Mouse (Mus musculus) heart, postnatal 4 days (tissue): Measurements from ENCODE around the gene Exosc3. TPM values are rescaled to one million over a fixed set of nuclear protein-coding genes. Genes with fewer than 3 reads are reported as not detected.
"Not testable (repeated sequence)": the region's sequence is repeated elsewhere in the genome, so short reads cannot be mapped to it uniquely, and the experiment has no call there.

Experiments
- DNase-seq: peaks from one replicate; pipeline ENCODE4 v3.0.0; 2021
- total RNA-seq, 2 experiments: library from RNA; stranded (reverse); gene quantifications; 2 replicates each; pipeline ENCODE4 v1.2.3; 2021

Exosc3 gene
- total RNA-seq: 10 to 100 TPM; 11.0 to 17.7 TPM

DNA sequence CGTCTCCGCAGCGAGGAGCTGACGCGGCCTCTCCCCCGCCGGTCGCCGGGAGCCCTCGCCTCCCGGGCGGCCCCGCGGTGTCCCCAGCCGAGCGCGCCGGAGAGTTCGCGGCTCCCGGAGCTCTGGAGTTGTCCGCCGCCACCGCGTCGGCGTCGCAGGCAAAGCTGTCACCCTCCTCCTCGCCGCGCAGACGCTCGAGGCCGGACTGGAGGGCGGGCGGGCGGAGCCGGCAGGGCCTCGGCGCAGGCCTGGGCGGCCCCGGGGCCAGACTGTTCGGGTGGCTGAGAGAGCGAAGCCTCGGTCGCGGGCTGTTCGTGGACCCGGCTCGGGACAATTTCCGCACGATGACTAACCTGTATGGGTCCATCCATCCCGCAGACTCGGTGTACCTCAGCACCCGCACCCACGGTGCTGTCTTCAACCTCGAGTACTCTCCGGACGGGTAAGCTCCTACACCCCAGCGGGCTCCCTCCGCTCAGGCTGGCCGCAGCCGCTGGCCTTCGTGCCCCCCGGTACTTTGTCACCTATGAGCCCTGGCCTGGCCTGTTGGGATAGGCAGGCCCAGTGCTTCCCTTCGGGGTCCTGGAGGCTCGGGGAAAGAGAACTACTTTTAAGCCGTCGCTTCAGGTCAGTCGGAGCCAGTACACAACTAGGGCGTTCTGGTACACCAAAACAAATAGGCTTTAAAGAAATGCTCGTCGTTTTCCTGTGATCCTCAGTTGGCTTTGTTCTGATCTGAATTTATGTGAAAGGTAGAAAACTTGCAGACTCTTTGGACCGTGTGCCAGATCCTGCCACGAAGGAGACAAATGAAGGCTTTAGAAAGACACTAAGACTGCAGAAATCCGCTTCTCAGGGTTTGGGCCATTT, at the start of gene Exosc3:
Exosc3 (minus strand) TSS at position 447 of the 870 bp plus-strand sequence.
- DNase-seq: peak; percentile 55

DNA sequence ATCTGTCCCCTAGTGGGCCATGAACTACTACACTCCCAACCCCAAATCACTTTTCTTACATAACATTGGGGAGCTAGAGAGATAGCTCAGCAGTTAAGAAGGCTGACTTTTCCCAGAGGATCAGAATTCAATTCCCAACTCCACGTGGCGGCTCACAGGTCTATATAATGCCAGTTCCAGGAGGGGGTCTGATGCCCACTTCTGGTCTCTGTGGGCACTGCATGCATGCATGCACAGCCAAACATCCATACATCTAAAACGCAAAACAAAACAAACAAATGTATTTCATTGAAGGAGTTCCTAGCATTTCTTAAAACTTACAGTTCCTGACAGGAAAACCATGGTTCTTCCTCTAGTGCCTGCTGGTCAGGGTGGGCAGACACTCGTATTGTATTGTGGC, 49.6 kb upstream of the Exosc3 start:
- DNase-seq: no peak

DNA sequence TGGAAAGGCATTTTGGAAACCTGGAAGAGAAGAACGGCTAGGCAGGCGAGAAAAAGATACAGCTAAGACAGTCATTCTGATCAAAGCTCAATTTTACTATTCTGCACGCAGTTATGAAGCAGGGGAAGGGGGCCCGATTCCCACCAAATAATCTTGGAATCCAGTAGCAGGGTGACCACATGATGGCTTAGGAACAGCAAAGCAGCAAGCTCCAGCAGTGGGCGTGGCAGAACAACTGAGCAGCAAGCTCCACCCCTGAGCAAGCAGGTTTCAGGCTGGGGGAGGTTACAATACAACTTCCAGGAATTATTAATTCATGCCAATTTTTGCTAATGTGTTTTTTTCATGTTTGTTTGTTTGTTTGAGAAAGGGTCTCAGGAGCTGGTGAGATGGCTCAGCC, 44.8 kb upstream of the Exosc3 start:
- DNase-seq: not testable (repeated sequence)

- not testable (repeated sequence) for DNase-seq
These were observed 39.6 kb upstream of the Exosc3 start for GRCm38 (mm10) chr4:45382133-45382532.

DNA sequence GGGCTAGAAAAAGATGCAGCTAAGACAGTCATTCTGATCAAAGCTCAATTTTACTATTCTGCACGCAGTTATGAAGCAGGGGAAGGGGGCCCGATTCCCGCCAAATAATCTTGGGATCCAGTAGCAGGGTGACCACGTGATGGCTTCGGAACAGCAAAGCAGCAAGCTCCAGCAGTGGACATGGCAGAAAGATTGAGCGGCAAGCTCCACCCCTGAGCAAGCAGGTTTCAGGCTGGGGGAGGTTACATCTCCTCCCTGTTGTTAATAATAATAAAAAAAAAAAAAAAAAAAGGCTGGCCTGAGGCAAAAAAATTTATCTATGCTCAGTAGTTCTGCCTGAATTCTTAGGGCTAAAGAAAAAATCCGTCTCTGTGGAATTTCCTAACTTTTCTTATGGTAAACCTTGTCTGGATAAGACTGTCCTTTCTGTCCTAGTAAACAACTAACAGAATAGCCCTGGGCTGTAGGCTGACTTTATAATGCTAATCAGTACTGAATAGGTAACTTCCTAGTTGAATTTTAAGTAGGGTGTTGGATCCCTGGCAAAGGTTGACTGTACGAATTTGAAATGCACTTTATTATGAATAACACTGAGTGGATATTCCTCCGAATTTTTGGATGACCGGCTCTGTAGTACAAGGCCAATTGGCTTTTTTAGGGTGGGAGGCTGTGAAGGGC, 38.5 kb upstream of the Exosc3 start:
- not testable (repeated sequence) for DNase-seq

DNA sequence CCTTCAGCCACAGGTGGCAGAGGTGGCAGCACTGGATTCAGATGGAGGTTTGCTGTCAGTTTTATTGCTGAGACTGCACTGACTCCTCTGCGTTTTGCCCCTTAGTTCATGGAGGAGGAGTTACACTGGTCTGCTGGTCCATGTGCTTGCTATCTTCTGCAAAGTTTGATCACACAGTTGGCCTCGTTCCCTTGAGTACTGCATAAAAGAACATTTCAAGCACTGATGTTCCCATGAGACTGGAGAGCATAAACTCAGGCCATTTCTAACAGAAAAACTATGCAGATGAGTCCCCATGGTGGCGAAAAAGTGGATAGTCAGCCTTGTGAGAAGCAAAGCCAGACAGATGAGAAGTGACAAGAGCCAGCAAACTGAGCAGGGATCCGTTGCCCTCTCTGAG, 34.0 kb upstream of the Exosc3 start:
- DNase-seq: no peak

DNA sequence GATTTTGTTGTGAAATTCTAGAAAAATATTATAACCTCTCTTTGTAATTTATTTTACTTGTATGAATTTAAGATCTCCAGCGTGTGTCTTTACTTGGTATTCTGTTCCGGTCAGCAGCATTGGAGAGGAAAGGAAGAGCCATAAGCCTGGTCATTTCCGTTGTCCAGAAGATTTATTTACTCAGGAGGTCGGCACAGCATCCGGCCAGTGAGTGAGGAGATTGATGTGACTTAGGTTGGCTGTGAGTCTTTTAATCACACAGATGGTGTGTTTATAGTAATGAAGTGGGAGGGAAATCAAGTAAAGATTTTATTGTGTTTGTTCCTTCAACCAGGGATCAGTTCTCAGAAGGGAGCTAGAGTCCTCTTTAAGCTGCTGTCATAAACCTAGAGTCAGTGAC, 32.3 kb upstream of the Exosc3 start:
- DNase-seq: no peak

DNA sequence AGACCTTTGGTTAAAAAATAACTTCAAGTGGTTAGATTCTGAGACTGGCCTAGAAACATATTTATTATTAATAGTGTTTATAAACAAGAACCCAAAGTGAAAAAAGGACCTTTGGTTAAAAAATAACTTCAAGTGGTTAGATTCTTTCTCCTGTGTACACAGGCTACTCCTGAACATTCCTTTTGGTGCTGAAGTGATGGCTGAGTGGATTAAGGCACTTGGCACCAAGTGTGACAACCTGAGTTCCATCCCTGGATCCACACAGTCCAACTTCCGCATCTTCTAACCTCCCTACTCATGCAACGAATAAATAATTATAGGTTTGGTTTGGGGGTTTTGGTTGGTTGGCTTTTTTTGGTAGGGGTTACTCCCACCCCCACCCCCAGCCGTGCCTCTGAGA, 28.7 kb upstream of the Exosc3 start:
- DNase-seq: no peak

DNA sequence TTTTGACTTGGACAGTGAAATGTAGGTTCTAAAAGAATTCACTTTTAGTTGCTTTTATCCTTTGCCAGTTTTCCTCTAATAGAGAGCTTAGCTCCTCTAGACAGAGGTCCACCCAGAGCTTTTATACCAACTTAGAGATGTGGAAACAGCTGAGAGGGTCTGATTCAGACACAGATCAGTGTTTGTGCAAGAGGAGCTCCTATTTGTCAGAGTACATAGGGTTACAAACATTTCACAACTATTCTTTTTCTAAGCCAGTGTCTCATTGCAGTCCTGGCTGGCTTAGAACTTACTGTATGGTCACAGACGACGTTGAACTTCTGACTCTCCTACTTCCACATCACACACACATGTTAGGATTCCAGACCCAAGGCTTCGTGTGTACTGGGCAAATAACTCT, 14.1 kb upstream of the Exosc3 start:
- DNase-seq: no peak

DNA sequence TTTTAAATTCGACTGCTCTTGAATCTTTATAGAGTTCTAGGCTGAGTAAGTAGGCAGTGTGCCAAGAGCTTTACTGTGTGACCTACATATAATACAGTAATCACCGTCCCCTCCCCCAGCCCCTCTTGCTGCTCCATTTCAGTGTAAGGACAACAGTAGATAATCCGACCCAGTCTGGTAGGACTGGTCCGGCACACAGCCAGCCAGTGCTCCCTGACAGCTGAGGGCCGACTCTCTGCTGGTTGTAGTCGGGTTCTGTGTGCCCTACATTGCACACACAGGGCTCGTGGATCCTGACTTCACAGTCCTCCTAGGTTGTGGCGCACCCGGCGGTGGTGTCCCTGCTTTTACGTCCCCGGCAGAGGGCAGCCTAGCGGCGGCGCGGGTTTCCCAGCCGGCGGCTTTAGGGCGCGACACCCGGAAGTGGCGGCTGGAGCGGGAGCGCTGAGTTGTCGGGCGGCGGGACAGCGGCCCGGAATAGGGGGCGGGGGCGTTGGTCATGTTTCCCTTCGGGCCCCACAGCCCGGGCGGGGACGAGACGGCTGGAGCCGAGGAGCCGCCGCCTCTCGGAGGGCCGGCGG, 773 bp downstream of the Exosc3 start, which contains the start of gene Dcaf10:
Dcaf10 (plus strand) TSS at position 433 of the 581 bp plus-strand sequence.
- peak; percentile 97 for DNase-seq

DNA sequence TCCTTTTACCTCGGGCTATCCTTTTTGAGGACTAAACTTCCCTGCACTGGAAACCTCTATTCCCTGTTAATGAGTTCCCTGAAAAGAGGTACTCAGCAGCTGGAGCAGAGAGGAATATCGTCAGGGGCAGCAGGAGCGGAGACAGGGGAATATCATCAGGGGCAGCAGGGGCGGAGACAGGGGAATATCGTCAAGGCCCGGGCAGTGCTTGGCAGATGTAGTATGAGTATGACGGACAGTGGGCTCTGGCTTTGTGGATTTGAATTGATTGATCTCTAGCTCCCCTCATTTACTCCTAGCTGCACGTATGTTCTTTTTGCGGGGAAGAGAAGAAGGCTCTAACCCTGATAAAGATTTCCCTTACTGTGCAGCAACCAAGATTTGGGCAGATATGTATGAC, 1.3 kb downstream of the Exosc3 start:
- no peak for DNase-seq

- DNase-seq: no peak
These were observed 10.1 kb downstream of the Exosc3 start for GRCm38 (mm10) chr4:45332466-45332865.

GRCm38 (mm10) chr4:45331139-45331538, 11.4 kb downstream of the Exosc3 start:
- no peak for DNase-seq

GRCm38 (mm10) chr4:45320159-45320816, 22.2 kb downstream of the Exosc3 start:
- DNase-seq: peak; percentile 86

- no peak for DNase-seq
These were observed 31.5 kb downstream of the Exosc3 start for GRCm38 (mm10) chr4:45311056-45311455.

DNA sequence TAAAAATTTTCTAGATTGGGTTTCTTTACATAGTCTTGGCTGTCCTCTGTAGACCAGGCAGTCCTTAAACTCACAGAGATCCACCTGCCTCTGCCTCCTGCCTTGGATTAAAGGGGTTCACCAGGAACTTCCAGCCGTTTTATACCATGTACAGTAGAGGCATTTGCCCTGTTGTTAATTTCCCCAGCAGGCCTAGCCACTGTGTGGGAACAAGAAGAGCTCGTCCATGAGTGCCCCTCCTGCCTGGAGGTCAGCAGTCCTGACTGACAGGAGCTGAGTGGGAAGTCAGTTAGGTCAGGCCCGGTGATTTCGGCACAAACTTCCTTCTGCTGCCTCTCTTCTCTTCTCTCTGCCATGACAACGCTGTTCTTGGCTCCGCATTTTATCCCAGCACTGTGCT, 33.9 kb downstream of the Exosc3 start:
- no peak for DNase-seq

GRCm38 (mm10) chr4:45308046-45308445, 34.5 kb downstream of the Exosc3 start:
- DNase-seq: peak; percentile 27

GRCm38 (mm10) chr4:45305536-45305935, 37.0 kb downstream of the Exosc3 start:
- no peak for DNase-seq

DNA sequence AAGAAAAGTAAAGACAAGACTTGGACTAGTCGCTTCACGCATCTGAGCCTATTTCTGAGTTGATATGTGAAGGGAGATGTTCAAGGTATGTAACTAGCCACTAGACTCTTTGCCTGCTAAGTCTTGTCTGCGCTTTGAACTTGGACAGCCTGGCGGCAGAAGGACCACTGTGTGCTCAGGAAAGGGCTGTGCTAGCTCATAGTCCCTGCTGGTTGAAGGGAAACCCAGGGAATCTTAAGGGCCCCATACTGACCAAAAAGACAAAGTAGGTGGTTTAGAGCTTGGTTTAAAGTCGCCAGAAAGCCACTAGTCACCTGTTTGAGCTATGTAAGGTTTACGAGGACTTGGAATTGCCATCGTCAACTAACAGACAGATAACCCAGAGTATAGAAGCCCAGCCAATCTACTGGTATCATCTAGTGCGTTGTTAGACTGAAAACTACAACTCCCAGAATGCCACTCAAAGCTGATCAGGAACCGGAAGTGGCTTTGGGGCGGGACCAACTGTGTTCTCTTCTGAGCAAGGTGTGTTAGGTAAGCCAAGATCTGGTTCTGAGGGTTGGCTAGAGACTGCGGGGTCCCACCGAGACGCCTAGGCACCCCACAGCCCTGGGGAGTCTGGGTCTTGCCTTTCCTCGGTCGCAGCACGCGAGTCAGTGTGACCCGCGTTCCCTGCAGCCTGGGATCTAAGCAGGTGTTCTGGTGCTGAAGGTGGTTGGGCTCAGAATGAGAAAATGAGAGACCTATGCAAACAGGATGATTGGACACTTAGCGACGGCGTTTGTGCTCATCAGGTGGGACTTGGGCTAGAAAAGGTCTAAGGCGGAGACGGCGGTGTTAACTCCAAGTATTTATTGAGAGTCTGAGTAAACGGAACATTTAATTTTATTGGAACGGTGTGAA, 45.6 kb downstream of the Exosc3 start, which contains the start of gene Trmt10b:
Trmt10b (plus strand) TSS at position 466 of the 903 bp plus-strand sequence.
- peak; percentile 63 for DNase-seq

- no peak for DNase-seq
These were observed 54.6 kb downstream of the Exosc3 start for GRCm38 (mm10) chr4:45287906-45288305.

GRCm38 (mm10) chr4:45286318-45286717, 56.2 kb downstream of the Exosc3 start:
- DNase-seq: no peak
